Mouse (Mus musculus) thymus, adult 2 months (tissue): Measurements from ENCODE around the gene Kbtbd13.

Source experiments
- CTCF ChIP-seq: fragments of 200-500 bp; IDR thresholded peaks from 2 replicates; pipeline ENCODE4 v1.5.1; 2012; ENCODE audit warnings: mild to moderate bottlenecking, control low read depth, low read length, moderate library complexity, borderline replicate concordance; ENCODE audit not compliant: control insufficient read depth, poor library complexity, insufficient read depth; ENCODE audit errors: extremely low read depth
- POLR2A ChIP-seq: fragments of 200-500 bp; IDR thresholded peaks from 2 replicates; pipeline ENCODE4 v1.6.1; 2012; ENCODE audit warnings: mild to moderate bottlenecking, low read length, control low read depth, moderate library complexity; ENCODE audit not compliant: control insufficient read depth, poor library complexity, insufficient read depth; ENCODE audit errors: extremely low read depth

- no peak for TF ChIP-seq CTCF
- TF ChIP-seq POLR2A = no peak
Observed at GRCm38 (mm10) chr9:65422760-65423501, 31.5 kb upstream of the Kbtbd13 start, which contains the start of gene Slc51b.
